In genomic region chr19:29843641-29844035, GRCm38 (mm10) we compare ENCODE assay signal across 9 mouse cellular contexts. TPM values are rescaled to one million over a fixed set of nuclear protein-coding genes. Genes with fewer than 3 reads are reported as not detected.
DNase-seq lines count a peak whose midpoint lies in the region; ATAC-seq and TF ChIP-seq lines count a peak whose summit lies in the region.
"Had no signal": no experiment of that assay in that cellular context is flagged by ENCODE, and none has a peak within 500 bp of the region (broad histone marks: within the 10 kb centered on the region; RNA-seq: fewer than 3 reads in every experiment).

No protein-coding gene starts in this region.

- H3K4me3 ChIP-seq in heart, postnatal 0 days (ENCODE audit: low read depth, low read length), result no peak overlapping the region
- H3K4me3 ChIP-seq in hindbrain, postnatal 0 days (ENCODE audit: low read length), result no peak overlapping the region
- no peak overlapping the region for H3K4me3 ChIP-seq in intestine, embryonic 16.5 days (ENCODE audit: low read length)
- H3K4me3 ChIP-seq: megakaryocyte, embryonic 14.5 days had no signal

- no peaks in the 10 kb centered on the region for H3K9me3 ChIP-seq in heart, postnatal 0 days (replicated peaks; ENCODE audit: control insufficient read depth, low read length)
- no peaks in the 10 kb centered on the region for H3K9me3 ChIP-seq in hindbrain, postnatal 0 days (ENCODE audit: low read length)
- no peaks in the 10 kb centered on the region for H3K9me3 ChIP-seq in intestine, embryonic 16.5 days (ENCODE audit: control insufficient read depth, low read length)
- H3K9me3 ChIP-seq: megakaryocyte, embryonic 14.5 days had no signal

- WGBS in heart, postnatal 0 days, result 39% methylated on average over 5 of the region's 5 CpGs
- 18% methylated on average over 5 of the region's 5 CpGs for WGBS in hindbrain, postnatal 0 days
- WGBS in intestine, embryonic 16.5 days, result 36% methylated on average over 5 of the region's 5 CpGs

- no peaks in the 10 kb centered on the region for H3K27me3 ChIP-seq in heart, postnatal 0 days (ENCODE audit: control insufficient read depth, insufficient read depth, low read length)
- H3K27me3 ChIP-seq in hindbrain, postnatal 0 days (ENCODE audit: insufficient read depth, low read length), result no peaks in the 10 kb centered on the region
- H3K27me3 ChIP-seq in intestine, embryonic 16.5 days (replicated peaks; ENCODE audit: control insufficient read depth, insufficient read depth, low read length), result no peaks in the 10 kb centered on the region
- H3K27me3 ChIP-seq: megakaryocyte, embryonic 14.5 days had no signal

- ATAC-seq in heart, postnatal 0 days (ENCODE audit: insufficient read depth, low read depth), result no peak
- ATAC-seq in hindbrain, postnatal 0 days, result peak; percentile 84
- ATAC-seq in intestine, embryonic 16.5 days, result no peak

- no peak for TF ChIP-seq CTCF in heart, postnatal 0 days (IDR thresholded peaks at IDR 0.05; ENCODE audit: low read depth)
- TF ChIP-seq CTCF in hindbrain, postnatal 0 days (IDR thresholded peaks at IDR 0.05; ENCODE audit: low read depth), result no peak

- intact Hi-C loops in heart, postnatal 25 days (cut with DNase I), result no loop called here

- no peaks in the 10 kb centered on the region for H3K4me1 ChIP-seq in heart, postnatal 0 days (ENCODE audit: control insufficient read depth, insufficient read depth)
- H3K4me1 ChIP-seq in hindbrain, postnatal 0 days (ENCODE audit: insufficient read depth, low read length), result peaks cover 17% of the 10 kb centered on the region; the same call in 1 of the 2 replicates
- H3K4me1 ChIP-seq in intestine, embryonic 16.5 days (ENCODE audit: control insufficient read depth, insufficient read depth, low read length), result peaks cover 9% of the 10 kb centered on the region; the same call in 1 of the 2 replicates
- H3K4me1 ChIP-seq: megakaryocyte, embryonic 14.5 days had no signal

- H3K27ac ChIP-seq in heart, postnatal 0 days (ENCODE audit: low read depth), result 0 out of 2 replicates have a peak overlapping the region, but pooled peaks have one; percentile 9
- peak overlapping the region; percentile 81 for H3K27ac ChIP-seq in hindbrain, postnatal 0 days
- no peak overlapping the region for H3K27ac ChIP-seq in intestine, embryonic 16.5 days (ENCODE audit: low read length)

- no peak for TF ChIP-seq EP300 in heart, postnatal 0 days (IDR thresholded peaks at IDR 0.05; ENCODE audit: low read depth)

- no peak overlapping the region for H3K9ac ChIP-seq in heart, postnatal 0 days (replicated peaks; ENCODE audit: low read depth, low read length)
- H3K9ac ChIP-seq in hindbrain, postnatal 0 days (replicated peaks; ENCODE audit: low read length), result no peak overlapping the region
- H3K9ac ChIP-seq in intestine, embryonic 16.5 days (ENCODE audit: low read depth, low read length), result no peak overlapping the region

- no peaks in the 10 kb centered on the region for H3K36me3 ChIP-seq in heart, postnatal 0 days (replicated peaks; ENCODE audit: control insufficient read depth, insufficient read depth, low read length)
- H3K36me3 ChIP-seq in hindbrain, postnatal 0 days (ENCODE audit: insufficient read depth, low read length), result no peaks in the 10 kb centered on the region
- no peaks in the 10 kb centered on the region for H3K36me3 ChIP-seq in intestine, embryonic 16.5 days (ENCODE audit: control insufficient read depth, insufficient read depth, low read length)

- no peak overlapping the region for H3K4me2 ChIP-seq in heart, postnatal 0 days (ENCODE audit: low read depth, low read length)
- no peak overlapping the region for H3K4me2 ChIP-seq in hindbrain, postnatal 0 days (ENCODE audit: low read depth, low read length)
- no peak overlapping the region for H3K4me2 ChIP-seq in intestine, embryonic 16.5 days (ENCODE audit: low read depth, low read length)

- DNase-seq in heart, postnatal 0 days (ENCODE audit: low spot score), result no peak
- DNase-seq in heart, postnatal 25 days (ENCODE audit: low spot score), result no peak
- peak; percentile 16 for DNase-seq in urinary bladder, postnatal 14 days (ENCODE audit: low spot score)
- DNase-seq in urinary bladder, adult 2 months (ENCODE audit: low spot score), result no peak
- peak; percentile 55 for DNase-seq in hindbrain, postnatal 0 days (ENCODE audit: low spot score)
- no peak for DNase-seq in adrenal gland, adult 8-10 months
- DNase-seq in natural killer cell, adult 2 months (ENCODE audit: low spot score in 2 of 2), result no peak

RNA-seq across cellular contexts. Expression of gene Ranbp6, which starts 30.9 kb away (rescaled TPM):
- 10.8 and 12.9 TPM in 2 replicates for total RNA-seq in heart, postnatal 0 days (2014; rRNA removed; ENCODE audit: low replicate concordance)
- 11.4 and 13.4 TPM in 2 replicates for polyA plus RNA-seq in heart, postnatal 0 days (2015; fragmentation: Nextera tagmentation; extraction: Ambion mirVana)
- 10 to 100 TPM; 11.8 to 15.0 TPM for total RNA-seq in heart, postnatal 25 days (2021)
- polyA plus RNA-seq in urinary bladder, adult 2 months (2012; rRNA removed), result 10.4 and 10.6 TPM in 2 replicates
- 39.0 and 48.7 TPM in 2 replicates for total RNA-seq in hindbrain, postnatal 0 days (2014; rRNA removed)
- 33.7 and 37.2 TPM in 2 replicates for polyA plus RNA-seq in hindbrain, postnatal 0 days (2015; fragmentation: Nextera tagmentation; extraction: Ambion mirVana)
- polyA plus RNA-seq in intestine, embryonic 16.5 days (2015; fragmentation: Nextera tagmentation; extraction: Ambion mirVana), result 9.9 and 10.7 TPM in 2 replicates
- 10 to 100 TPM; 16.4 to 19.7 (median 19.3) TPM for total RNA-seq in adrenal gland, adult 8-10 months (2022)

RNA-seq across cellular contexts. Expression of gene 9930021J03Rik, which starts 37.8 kb away (rescaled TPM):
- 8.6 and 11.6 TPM in 2 replicates for total RNA-seq in heart, postnatal 0 days (2014; rRNA removed; ENCODE audit: low replicate concordance)
- polyA plus RNA-seq in heart, postnatal 0 days (2015; fragmentation: Nextera tagmentation; extraction: Ambion mirVana), result 1.8 and 1.9 TPM in 2 replicates
- total RNA-seq in heart, postnatal 25 days (2021), result 10 to 100 TPM; 10.1 to 14.7 TPM
- polyA plus RNA-seq in urinary bladder, adult 2 months (2012; rRNA removed), result 17.4 and 19.8 TPM in 2 replicates
- total RNA-seq in hindbrain, postnatal 0 days (2014; rRNA removed), result 23.8 and 24.1 TPM in 2 replicates
- polyA plus RNA-seq in hindbrain, postnatal 0 days (2015; fragmentation: Nextera tagmentation; extraction: Ambion mirVana), result 5.2 and 5.4 TPM in 2 replicates
- 2.4 and 2.7 TPM in 2 replicates for polyA plus RNA-seq in intestine, embryonic 16.5 days (2015; fragmentation: Nextera tagmentation; extraction: Ambion mirVana)
- 10 to 100 TPM; 14.8 to 20.4 (median 16.8) TPM for total RNA-seq in adrenal gland, adult 8-10 months (2022)

Comparison
In these comparisons a context has a peak if more than half of its experiments do, and no peak if none do; other contexts are left out.
1. DNase-seq: peak in urinary bladder, postnatal 14 days (single experiment) and hindbrain, postnatal 0 days (single experiment); none in heart, postnatal 0 days (single experiment), heart, postnatal 25 days (single experiment), urinary bladder, adult 2 months (single experiment), adrenal gland, adult 8-10 months (single experiment) and natural killer cell, adult 2 months (0 of 2).